Mouse (Mus musculus): ENCODE measurements around the gene Tsen2. TPM values are rescaled to one million over a fixed set of nuclear protein-coding genes. Genes with fewer than 3 reads are reported as not detected.

The Tsen2 gene
- polyA plus RNA-seq, 1 experiment from 2014 or later: 33.1 TPM

GRCm38 (mm10) chr6:115511447-115511846 lies 33.0 kb upstream of the Tsen2 start:
- no peaks in the 10 kb centered on the region for H3K36me3 ChIP-seq (ENCODE audit: control insufficient read depth, insufficient read depth, low read length)
- WGBS: 85% methylated on average over 3 of the region's 3 CpGs
- no peak for ATAC-seq (replicated peaks; ENCODE audit: low FRiP score)
- no peaks in the 10 kb centered on the region for H3K4me1 ChIP-seq (replicated peaks; ENCODE audit: control insufficient read depth, insufficient read depth, low read length)
- no peak overlapping the region for H3K4me2 ChIP-seq
- H3K27me3 ChIP-seq (replicated peaks; ENCODE audit: control insufficient read depth, insufficient read depth, low read length): no peaks in the 10 kb centered on the region
- no peak overlapping the region for H3K4me3 ChIP-seq (ENCODE audit: low read depth, low read length)
- H3K9ac ChIP-seq (ENCODE audit: low read depth, low read length): no peak overlapping the region
- no peaks in the 10 kb centered on the region for H3K9me3 ChIP-seq (ENCODE audit: control insufficient read depth, low read length)
- no peak for DNase-seq (ENCODE audit: low spot score)
- no peak overlapping the region for H3K27ac ChIP-seq (ENCODE audit: low read depth, low read length)

- 84% methylated on average over 4 of the region's 4 CpGs for WGBS
- Histone ChIP-seq H3K4me2 (no peak overlapping the region), H3K27ac (ENCODE audit: low read depth, low read length) (no peak overlapping the region), H3K36me3 (ENCODE audit: control insufficient read depth, insufficient read depth, low read length) (no peaks in the 10 kb centered on the region), H3K4me1 (replicated peaks; ENCODE audit: control insufficient read depth, insufficient read depth, low read length) (peaks cover 3% of the 10 kb centered on the region), H3K4me3 (ENCODE audit: low read depth, low read length) (no peak overlapping the region), H3K9ac (ENCODE audit: low read depth, low read length) (no peak overlapping the region), H3K27me3 (replicated peaks; ENCODE audit: control insufficient read depth, insufficient read depth, low read length) (no peaks in the 10 kb centered on the region), H3K9me3 (ENCODE audit: control insufficient read depth, low read length) (no peaks in the 10 kb centered on the region)
- DNase-seq (ENCODE audit: low spot score) (no peak), ATAC-seq (replicated peaks; ENCODE audit: low FRiP score) (no peak)
Observed at GRCm38 (mm10) chr6:115513207-115513606, 31.3 kb upstream of the Tsen2 start.

GRCm38 (mm10) chr6:115517904-115518303 lies 26.6 kb upstream of the Tsen2 start:
- H3K9ac ChIP-seq (ENCODE audit: low read depth, low read length): no peak overlapping the region
- H3K4me3 ChIP-seq (ENCODE audit: low read depth, low read length): no peak overlapping the region
- H3K27me3 ChIP-seq (replicated peaks; ENCODE audit: control insufficient read depth, insufficient read depth, low read length): no peaks in the 10 kb centered on the region
- H3K4me1 ChIP-seq (replicated peaks; ENCODE audit: control insufficient read depth, insufficient read depth, low read length): peaks cover 19% of the 10 kb centered on the region
- ATAC-seq (replicated peaks; ENCODE audit: low FRiP score) (no peak), DNase-seq (ENCODE audit: low spot score) (no peak)
- WGBS: 52% methylated on average over 4 of the region's 4 CpGs
- H3K36me3 ChIP-seq (ENCODE audit: control insufficient read depth, insufficient read depth, low read length): no peaks in the 10 kb centered on the region
- no peak overlapping the region for H3K27ac ChIP-seq (ENCODE audit: low read depth, low read length)
- no peak overlapping the region for H3K4me2 ChIP-seq
- H3K9me3 ChIP-seq (ENCODE audit: control insufficient read depth, low read length): no peaks in the 10 kb centered on the region

GRCm38 (mm10) chr6:115518352-115518751 lies 26.1 kb upstream of the Tsen2 start:
- Histone ChIP-seq H3K4me3 (ENCODE audit: low read depth, low read length) (no peak overlapping the region), H3K4me2 (no peak overlapping the region; the same call in 1 of the 2 replicates), H3K36me3 (ENCODE audit: control insufficient read depth, insufficient read depth, low read length) (no peaks in the 10 kb centered on the region), H3K4me1 (replicated peaks; ENCODE audit: control insufficient read depth, insufficient read depth, low read length) (peaks cover 19% of the 10 kb centered on the region), H3K27me3 (replicated peaks; ENCODE audit: control insufficient read depth, insufficient read depth, low read length) (no peaks in the 10 kb centered on the region), H3K9ac (ENCODE audit: low read depth, low read length) (no peak overlapping the region), H3K27ac (ENCODE audit: low read depth, low read length) (no peak overlapping the region), H3K9me3 (ENCODE audit: control insufficient read depth, low read length) (no peaks in the 10 kb centered on the region)
- peak; percentile 41 for ATAC-seq (replicated peaks; ENCODE audit: low FRiP score)
- no peak for DNase-seq (ENCODE audit: low spot score)
- 44% methylated on average over 2 of the region's 2 CpGs for WGBS

GRCm38 (mm10) chr6:115519275-115519699 lies 25.2 kb upstream of the Tsen2 start:
- Histone ChIP-seq H3K9ac (ENCODE audit: low read depth, low read length) (no peak overlapping the region), H3K36me3 (ENCODE audit: control insufficient read depth, insufficient read depth, low read length) (no peaks in the 10 kb centered on the region), H3K4me2 (peak overlapping the region; percentile 12), H3K27ac (ENCODE audit: low read depth, low read length) (no peak overlapping the region), H3K4me3 (ENCODE audit: low read depth, low read length) (no peak overlapping the region), H3K9me3 (ENCODE audit: control insufficient read depth, low read length) (no peaks in the 10 kb centered on the region), H3K27me3 (replicated peaks; ENCODE audit: control insufficient read depth, insufficient read depth, low read length) (no peaks in the 10 kb centered on the region), H3K4me1 (replicated peaks; ENCODE audit: control insufficient read depth, insufficient read depth, low read length) (peaks cover 19% of the 10 kb centered on the region)
- DNase-seq (ENCODE audit: low spot score) (no peak), ATAC-seq (replicated peaks; ENCODE audit: low FRiP score) (0 out of 2 replicates have a peak, but pooled peaks have one; percentile 26)
- 48% methylated on average over 12 of the region's 12 CpGs for WGBS

- DNase-seq (ENCODE audit: low spot score) (no peak), ATAC-seq (replicated peaks; ENCODE audit: low FRiP score) (no peak)
- Histone ChIP-seq H3K9me3 (ENCODE audit: control insufficient read depth, low read length) (no peaks in the 10 kb centered on the region), H3K4me3 (ENCODE audit: low read depth, low read length) (no peak overlapping the region), H3K9ac (ENCODE audit: low read depth, low read length) (no peak overlapping the region), H3K4me1 (replicated peaks; ENCODE audit: control insufficient read depth, insufficient read depth, low read length) (peaks cover 19% of the 10 kb centered on the region), H3K4me2 (no peak overlapping the region), H3K27me3 (replicated peaks; ENCODE audit: control insufficient read depth, insufficient read depth, low read length) (no peaks in the 10 kb centered on the region), H3K27ac (ENCODE audit: low read depth, low read length) (no peak overlapping the region), H3K36me3 (ENCODE audit: control insufficient read depth, insufficient read depth, low read length) (no peaks in the 10 kb centered on the region)
- WGBS: 35% methylated on average over 1 of the region's 1 CpGs
Observed at GRCm38 (mm10) chr6:115521923-115522322, 22.5 kb upstream of the Tsen2 start.

GRCm38 (mm10) chr6:115522691-115523146 lies 21.7 kb upstream of the Tsen2 start:
- ATAC-seq (replicated peaks; ENCODE audit: low FRiP score) (no peak), DNase-seq (ENCODE audit: low spot score) (no peak)
- no peak overlapping the region for H3K4me2 ChIP-seq
- no peak overlapping the region for H3K9ac ChIP-seq (ENCODE audit: low read depth, low read length)
- no peaks in the 10 kb centered on the region for H3K27me3 ChIP-seq (replicated peaks; ENCODE audit: control insufficient read depth, insufficient read depth, low read length)
- no peaks in the 10 kb centered on the region for H3K36me3 ChIP-seq (ENCODE audit: control insufficient read depth, insufficient read depth, low read length)
- H3K4me1 ChIP-seq (replicated peaks; ENCODE audit: control insufficient read depth, insufficient read depth, low read length): peaks cover 20% of the 10 kb centered on the region
- no peaks in the 10 kb centered on the region for H3K9me3 ChIP-seq (ENCODE audit: control insufficient read depth, low read length)
- 67% methylated on average over 6 of the region's 6 CpGs for WGBS
- no peak overlapping the region for H3K4me3 ChIP-seq (ENCODE audit: low read depth, low read length)
- no peak overlapping the region for H3K27ac ChIP-seq (ENCODE audit: low read depth, low read length)

GRCm38 (mm10) chr6:115523201-115523600 lies 21.3 kb upstream of the Tsen2 start:
- no peak overlapping the region for H3K4me2 ChIP-seq
- no peaks in the 10 kb centered on the region for H3K27me3 ChIP-seq (replicated peaks; ENCODE audit: control insufficient read depth, insufficient read depth, low read length)
- H3K4me3 ChIP-seq (ENCODE audit: low read depth, low read length): no peak overlapping the region
- ATAC-seq (replicated peaks; ENCODE audit: low FRiP score): no peak
- no peak overlapping the region for H3K27ac ChIP-seq (ENCODE audit: low read depth, low read length)
- H3K4me1 ChIP-seq (replicated peaks; ENCODE audit: control insufficient read depth, insufficient read depth, low read length): peaks cover 19% of the 10 kb centered on the region
- no peaks in the 10 kb centered on the region for H3K9me3 ChIP-seq (ENCODE audit: control insufficient read depth, low read length)
- WGBS: 72% methylated on average over 9 of the region's 9 CpGs
- H3K9ac ChIP-seq (ENCODE audit: low read depth, low read length): no peak overlapping the region
- H3K36me3 ChIP-seq (ENCODE audit: control insufficient read depth, insufficient read depth, low read length): no peaks in the 10 kb centered on the region
- no peak for DNase-seq (ENCODE audit: low spot score)

GRCm38 (mm10) chr6:115524449-115524990 lies 19.9 kb upstream of the Tsen2 start:
- H3K4me3 ChIP-seq (ENCODE audit: low read depth, low read length): no peak overlapping the region
- no peak overlapping the region for H3K27ac ChIP-seq (ENCODE audit: low read depth, low read length)
- no peak for ATAC-seq (replicated peaks; ENCODE audit: low FRiP score)
- H3K9ac ChIP-seq (ENCODE audit: low read depth, low read length): no peak overlapping the region
- no peaks in the 10 kb centered on the region for H3K27me3 ChIP-seq (replicated peaks; ENCODE audit: control insufficient read depth, insufficient read depth, low read length)
- H3K4me2 ChIP-seq: no peak overlapping the region
- no peaks in the 10 kb centered on the region for H3K9me3 ChIP-seq (ENCODE audit: control insufficient read depth, low read length)
- WGBS: 78% methylated on average over 9 of the region's 9 CpGs
- H3K4me1 ChIP-seq (replicated peaks; ENCODE audit: control insufficient read depth, insufficient read depth, low read length): peaks cover 6% of the 10 kb centered on the region
- no peaks in the 10 kb centered on the region for H3K36me3 ChIP-seq (ENCODE audit: control insufficient read depth, insufficient read depth, low read length)
- no peak for DNase-seq (ENCODE audit: low spot score)

Measured in liver, embryonic 11.5 days (tissue).